Mouse (Mus musculus) urinary bladder, adult 2 months (tissue): ENCODE measurements around the gene Ggct. TPM values are rescaled to one million over a fixed set of nuclear protein-coding genes. Genes with fewer than 3 reads are reported as not detected.

Experiments
- DNase-seq: peaks from one replicate; pipeline ENCODE4 v3.0.0; 2022; ENCODE audit warnings: low spot score
- polyA plus RNA-seq: library from polyadenylated mRNA; depleted of rRNA; stranded (reverse); fragments of >200 nt; gene quantifications from 2 replicates; pipeline ENCODE4 v1.2.3, GENCODE M21; 2012; rRNA removed

The Ggct gene
- polyA plus RNA-seq, 1 experiment = 4.6 TPM

DNA sequence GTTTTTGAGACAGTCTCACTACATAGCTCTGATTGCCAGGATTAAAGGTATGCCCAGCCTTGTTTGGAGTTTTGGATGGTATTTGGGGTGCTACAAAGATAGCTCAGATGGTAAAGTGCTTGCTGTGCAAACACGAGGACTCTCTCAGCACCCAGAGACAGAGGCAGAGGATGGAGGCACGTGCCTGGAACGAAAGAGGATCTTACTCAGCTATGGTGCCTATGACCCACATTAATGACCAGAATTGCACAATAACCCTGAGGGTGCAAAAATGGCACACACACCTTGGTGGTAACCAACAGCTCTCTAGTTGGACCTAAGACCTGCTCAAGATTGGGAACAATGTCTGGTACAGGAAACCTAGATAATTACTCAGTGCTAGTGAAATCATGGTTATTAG lies 40.2 kb downstream of the Ggct start:
- no peak for DNase-seq

DNA sequence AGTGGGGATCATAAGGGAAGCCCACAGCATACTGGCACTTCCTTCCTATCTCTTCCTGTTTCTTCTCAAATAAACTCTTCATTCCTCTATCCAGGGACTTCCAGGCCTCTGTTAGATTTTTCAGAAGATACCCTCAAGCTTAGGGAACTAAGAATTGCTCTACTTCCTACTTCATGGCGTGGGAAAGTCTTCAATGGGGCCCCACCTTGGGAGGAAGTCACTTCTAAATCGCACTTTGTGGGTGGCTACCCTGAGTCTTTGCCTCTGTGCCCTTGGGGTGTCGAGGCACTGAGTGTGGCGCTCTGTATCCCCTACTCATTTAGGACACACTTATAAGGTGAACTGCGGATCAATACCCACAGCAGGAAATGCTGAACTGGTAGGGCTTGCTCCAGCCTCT lies 44.1 kb downstream of the Ggct start:
- DNase-seq = no peak

DNA sequence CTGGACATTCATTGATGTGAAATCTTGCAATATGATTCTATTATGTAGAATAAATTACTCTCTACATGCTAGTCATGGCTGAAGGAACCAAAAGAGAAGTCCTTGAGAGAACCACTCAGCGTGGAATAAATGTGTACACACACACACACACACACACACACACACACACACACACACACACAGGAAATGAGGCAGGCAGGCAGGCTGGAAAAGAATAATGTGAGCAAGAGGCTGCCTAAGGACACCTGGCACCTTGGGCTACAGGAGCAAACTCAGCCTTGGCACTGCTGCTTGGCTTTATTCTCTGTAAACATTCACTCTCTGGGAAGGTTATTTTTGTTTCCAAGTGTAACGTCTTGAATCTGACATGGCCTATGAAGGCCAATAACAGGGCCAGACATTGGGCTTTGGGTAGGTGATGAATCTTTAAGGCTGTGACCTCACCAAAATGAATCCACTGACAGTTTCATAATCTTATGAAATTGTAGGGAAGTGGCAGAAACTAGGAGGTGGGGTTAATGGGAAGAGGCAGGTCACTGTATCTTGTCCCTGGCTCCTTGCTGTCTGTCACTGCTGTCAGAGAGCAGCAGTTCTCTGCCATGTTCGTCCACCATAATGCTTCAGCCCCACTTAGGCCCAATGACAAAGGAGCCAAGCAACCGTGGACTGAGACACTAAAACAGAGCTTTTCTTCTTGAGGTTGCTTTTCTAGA lies 46.4 kb downstream of the Ggct start:
- DNase-seq = no peak

DNA sequence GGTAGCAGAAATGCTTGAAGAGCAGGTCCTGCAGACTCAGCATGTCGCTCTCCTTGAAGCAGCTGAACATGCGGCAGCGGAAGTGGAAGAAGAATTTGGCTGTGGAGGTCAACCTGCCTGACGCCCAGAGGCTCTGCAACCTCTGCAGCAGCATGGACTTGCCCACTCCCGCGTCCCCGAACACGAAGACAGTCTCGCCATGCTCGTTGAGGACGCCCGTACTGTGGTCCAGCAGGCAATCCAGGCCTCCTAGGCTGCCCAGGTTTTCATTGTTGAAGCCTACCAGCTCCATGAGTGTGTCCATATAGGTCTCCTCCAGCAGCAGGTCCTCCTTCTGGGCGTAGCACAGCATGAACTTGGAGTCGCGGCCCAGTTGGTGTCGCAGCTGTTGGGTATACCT lies 48.2 kb downstream of the Ggct start:
- no peak for DNase-seq

DNA sequence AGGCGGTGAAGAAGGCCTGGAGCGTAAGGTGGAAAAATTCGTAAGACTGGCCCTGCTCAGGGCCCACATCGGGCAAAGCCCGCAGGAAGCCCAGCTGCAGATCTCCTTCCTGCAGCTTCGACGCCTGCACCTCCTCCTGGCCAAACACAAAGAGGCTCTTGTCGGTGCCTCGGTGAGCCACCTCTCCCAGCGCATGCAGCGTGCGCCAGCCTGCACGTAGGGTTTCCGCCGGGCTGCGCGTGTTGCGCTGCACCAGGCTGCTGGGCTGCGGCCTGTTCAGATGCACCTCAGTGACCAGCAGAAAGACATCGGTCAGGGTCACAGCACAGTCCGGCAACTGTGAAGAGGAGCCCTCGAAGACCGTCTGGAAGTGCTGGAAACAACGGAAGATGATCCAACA lies 49.0 kb downstream of the Ggct start:
- DNase-seq = no peak

DNA sequence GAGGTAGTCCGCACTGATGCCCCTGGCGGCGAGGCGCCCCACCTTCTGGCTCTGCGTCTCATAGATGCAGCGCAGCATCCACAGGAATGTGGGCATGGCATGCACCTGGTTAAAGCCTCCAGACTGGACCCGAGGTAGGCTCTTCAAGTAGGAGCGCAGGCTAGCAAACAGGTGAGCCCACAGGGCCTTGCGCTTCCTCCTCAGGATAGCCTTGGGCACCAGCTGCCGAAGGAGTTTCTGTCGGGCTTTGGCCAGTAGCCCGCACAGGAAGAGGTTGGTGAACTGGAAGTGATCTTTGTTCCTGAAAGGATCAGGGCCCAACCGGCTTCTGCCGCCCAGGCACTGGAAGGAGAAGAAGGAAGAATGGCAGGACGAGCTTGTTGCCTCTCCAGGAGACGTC lies 49.5 kb downstream of the Ggct start:
- no peak for DNase-seq

DNA sequence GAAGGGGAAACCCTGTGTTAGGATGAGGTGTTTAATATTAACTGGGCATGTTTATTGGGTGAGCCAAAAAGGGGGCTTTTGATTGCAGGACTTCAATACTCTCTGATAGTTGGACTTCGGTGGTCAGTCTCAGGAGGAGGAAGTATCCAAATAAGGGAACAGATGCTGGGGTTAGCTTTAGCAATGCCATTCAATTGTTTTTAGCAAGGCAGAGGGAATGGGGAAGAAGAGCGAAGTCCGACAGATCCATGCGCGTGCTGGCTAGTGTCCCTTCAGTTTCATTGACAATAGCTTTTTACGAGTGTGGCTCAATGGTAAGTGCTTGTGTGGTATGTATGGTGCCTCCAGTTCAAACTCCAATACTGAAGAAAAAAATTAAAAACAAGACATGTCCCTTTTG lies 51.6 kb downstream of the Ggct start:
- no peak for DNase-seq

DNA sequence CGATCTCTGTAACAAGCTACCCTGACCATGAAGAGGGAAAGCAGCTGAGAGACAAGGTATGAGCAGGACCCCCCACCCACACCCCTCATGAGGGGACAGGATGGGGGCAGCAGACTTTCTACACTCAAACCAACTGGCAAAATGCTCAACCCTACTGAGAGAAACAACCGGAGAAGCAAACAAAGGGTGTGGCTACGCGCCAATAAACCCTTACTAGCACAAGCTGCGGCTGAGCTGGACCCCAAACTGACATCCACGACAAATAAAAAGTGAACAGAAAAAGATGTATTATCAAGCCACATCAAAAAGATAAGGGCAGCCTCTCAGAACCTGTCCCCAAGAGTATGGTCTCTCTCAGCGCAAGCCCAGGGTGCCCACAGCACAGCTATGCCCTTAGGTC lies 52.6 kb downstream of the Ggct start:
- no peak for DNase-seq

DNA sequence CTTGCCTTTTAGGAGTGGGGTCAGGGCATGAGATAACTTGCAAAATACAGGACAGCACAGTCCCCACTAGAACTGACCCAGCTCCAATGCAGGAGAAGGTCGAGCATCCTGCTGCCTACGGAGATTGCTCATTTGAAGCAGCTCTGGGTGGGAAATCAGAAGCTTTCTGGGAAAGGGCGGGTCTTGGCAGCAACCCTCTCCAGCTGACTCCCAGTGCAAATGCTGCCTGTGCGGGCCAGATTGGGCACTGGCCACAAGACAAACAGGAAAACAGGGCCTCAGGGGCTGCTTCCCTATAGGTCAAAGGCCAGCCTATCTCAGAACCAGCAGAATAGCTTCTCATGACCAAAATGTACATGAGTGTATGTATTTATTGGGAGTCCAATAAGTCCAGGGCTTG lies 53.1 kb downstream of the Ggct start:
- DNase-seq = no peak

DNA sequence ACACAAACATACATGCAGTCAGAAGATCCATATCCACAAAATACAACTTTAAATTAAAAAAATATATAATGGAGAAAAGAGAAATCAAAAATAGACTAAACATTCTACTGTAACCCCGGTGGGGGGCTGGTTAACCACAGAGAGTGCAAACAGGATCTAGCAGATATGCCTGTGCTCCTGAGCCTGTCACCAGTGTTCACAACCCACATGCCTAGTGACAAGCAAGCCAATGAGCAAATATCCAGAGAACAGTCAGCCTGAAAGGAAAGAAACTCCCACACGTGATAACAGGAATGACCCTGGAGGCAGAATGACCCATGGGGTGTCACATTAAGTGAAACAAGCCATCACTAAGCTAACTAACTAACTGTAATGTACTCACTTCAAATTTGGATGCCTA lies 56.3 kb downstream of the Ggct start:
- DNase-seq = no peak

DNA sequence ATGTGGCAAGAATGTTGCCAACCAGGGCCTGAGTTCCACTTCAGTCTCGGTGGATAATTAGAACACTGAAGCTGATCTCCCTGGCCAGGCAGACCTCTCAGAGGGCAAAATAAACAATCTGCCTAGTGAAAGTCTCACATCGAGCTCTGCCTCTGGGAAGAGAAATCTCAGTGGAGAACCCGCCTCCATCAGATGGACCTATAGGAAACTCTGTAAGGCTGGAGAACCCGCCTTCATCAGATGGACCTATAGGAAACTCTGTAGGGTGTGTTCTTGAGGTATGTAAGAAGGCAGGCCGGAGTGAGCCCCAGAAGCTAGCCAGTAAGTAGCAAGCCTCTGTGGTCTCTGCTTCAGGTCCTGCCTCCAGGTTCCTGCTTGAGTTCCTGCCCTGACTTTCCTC lies 57.8 kb downstream of the Ggct start:
- no peak for DNase-seq

DNA sequence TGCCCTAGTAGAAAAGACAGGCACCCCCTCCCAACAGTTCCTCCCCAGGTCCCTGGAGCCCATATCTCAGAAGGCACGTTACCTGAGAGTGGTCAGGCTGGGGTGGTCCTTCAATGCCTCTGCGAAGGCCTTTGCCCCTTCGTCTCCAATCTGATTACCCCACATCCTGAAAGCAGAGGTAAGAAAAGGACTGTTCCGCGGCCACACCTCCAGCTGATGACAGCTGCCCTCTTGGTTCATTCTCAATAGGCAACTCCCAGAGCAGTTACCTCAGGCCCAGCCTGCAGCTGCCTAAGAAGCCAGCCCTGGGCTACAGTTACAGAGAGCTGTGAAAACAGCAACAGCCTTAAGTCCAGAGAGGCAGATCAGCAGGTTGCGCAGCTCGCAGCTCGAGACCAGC lies 58.4 kb downstream of the Ggct start:
- DNase-seq = no peak

DNA sequence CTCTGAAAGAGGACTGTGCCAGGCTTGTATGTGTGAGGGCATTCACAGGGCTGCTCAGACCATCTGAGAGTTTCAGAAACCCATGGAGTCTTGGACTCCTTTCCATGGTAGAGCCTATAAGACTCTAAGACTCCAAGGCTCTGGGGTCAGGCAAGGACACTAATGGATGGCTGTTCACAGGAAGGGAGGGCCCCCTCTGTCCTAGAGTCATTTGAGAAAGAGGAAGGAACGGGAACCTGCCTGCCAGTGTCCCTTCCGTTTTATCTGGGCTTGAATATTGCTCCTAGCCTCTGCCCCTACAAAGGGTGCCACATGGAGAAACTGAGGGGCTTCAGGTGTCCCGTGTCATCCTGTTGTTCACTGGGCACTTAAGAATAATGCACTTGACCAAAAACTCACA lies 58.9 kb downstream of the Ggct start:
- DNase-seq = no peak

DNA sequence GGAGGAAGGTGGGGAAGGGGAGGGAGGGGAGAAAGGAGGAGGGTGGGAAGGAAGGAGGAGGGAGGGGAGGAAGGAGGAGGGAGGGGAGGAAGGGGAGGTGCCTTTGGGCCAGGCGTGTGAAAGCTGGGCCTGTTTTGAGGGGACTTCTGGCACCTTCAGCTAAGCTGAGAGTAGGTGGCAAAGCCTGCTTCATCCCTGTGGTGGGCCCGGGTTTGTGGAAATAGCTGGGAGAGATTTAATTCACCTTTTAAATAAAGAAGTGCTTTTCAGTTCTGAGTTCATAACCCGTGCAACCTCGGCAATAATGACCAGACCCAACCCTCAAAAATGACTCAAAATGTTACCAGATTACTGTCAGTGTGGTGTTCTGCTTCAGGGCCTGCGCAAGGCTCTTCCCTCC lies 59.5 kb downstream of the Ggct start:
- no peak for DNase-seq

Other genes with a start within 250 kb of the Ggct start
- 10.4 and 12.0 TPM in 2 replicates for gene Znrf2, start 176.0 kb downstream of the Ggct start, polyA plus RNA-seq
- 22.1 and 23.4 TPM in 2 replicates for gene Nod1, start 20.3 kb downstream of the Ggct start, polyA plus RNA-seq
- gene Gars, start 45.1 kb upstream of the Ggct start, polyA plus RNA-seq = 55.9 and 57.9 TPM in 2 replicates
- gene Crhr2, start 140.1 kb upstream of the Ggct start, polyA plus RNA-seq = 0.54 and 0.59 TPM in 2 replicates
- 246 and 312 TPM in 2 replicates for gene Inmt, start 182.1 kb upstream of the Ggct start, polyA plus RNA-seq
- 11.4 and 12.3 TPM in 2 replicates for gene Mindy4, start 210.4 kb upstream of the Ggct start, polyA plus RNA-seq